Mouse (Mus musculus): ENCODE results near the gene Map3k21.

DNA sequence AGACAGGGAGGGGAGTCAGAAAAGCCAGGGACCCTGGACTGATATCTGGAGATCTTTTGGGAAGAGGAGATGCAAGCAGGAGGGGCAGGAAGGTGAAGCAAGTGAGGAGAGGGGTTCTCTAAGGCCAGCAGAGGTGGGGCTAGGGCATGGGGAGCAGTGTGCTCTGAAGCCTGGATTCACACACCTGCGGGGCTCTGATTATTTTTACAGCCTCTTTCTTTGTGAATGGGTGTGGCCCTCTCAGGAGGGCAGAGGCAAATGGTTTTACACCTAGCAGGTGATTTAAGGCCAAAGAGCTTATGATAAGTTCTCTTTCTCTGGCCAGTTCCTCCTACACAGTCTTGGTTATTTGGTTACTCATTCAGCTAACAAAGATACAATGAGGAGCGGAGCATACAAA is 8.5 kb downstream of the Map3k21 start:
- TF ChIP-seq POLR2A (IDR thresholded peaks at IDR 0.05; ENCODE audit: low read depth, low read length), result no peak
- no peak for TF ChIP-seq CTCF (conservative IDR thresholded peaks at IDR 0.05; ENCODE audit: insufficient read depth, insufficient read length, low read depth, low read length)
